In the genomic region with DNA sequence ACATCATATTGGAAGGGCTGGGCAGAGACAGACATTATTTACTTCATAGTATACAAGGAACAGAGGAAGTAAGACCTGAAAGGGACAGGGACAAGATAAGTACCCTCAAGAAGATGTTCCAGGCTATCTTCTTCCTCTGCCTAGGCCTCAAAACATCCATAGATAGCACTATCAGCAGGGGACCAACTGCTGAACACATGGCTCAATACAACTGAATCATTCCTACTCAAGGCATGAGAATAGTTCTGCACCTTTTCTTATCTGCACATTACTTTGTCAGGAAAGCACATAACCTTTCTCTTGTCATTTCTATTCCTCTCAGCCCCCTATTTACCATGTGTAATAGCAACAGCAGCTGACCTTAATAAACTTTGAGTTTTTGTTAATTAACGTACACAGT, we compare ENCODE assay signal across 28 mouse cellular contexts.
"Had no signal": no experiment of that assay in that cellular context is flagged by ENCODE, and none has a peak within 500 bp of the region (broad histone marks: within the 10 kb centered on the region; RNA-seq: fewer than 3 reads in every experiment).

No protein-coding gene starts in this region.

- H3K27ac ChIP-seq: heart, embryonic 10.5 days; heart, embryonic 13.5 days; heart, embryonic 15.5 days; hindbrain, embryonic 10.5 days; hindbrain, embryonic 12.5 days; hindbrain, embryonic 13.5 days; hindbrain, embryonic 14.5 days; hindbrain, embryonic 15.5 days; hindbrain, postnatal 0 days; intestine, embryonic 15.5 days; kidney, embryonic 15.5 days; kidney, postnatal 0 days; layer of hippocampus, adult 2 months had no signal

- DNase-seq: heart, postnatal 10 days; heart, postnatal 14 days; heart, postnatal 36 days; heart, postnatal 4 days; kidney, adult 11 months; kidney, adult 18-20 months; kidney, adult 8-10 months; kidney, postnatal 10 days; kidney, postnatal 14 days; kidney, postnatal 25 days; kidney, postnatal 36 days; kidney, postnatal 4 days; layer of hippocampus, adult 9-11 months; layer of hippocampus, postnatal 36 days had no signal

- H3K27me3 ChIP-seq: heart, embryonic 12.5 days; heart, embryonic 13.5 days; heart, embryonic 15.5 days; hindbrain, embryonic 12.5 days; hindbrain, embryonic 13.5 days; hindbrain, embryonic 15.5 days; intestine, embryonic 15.5 days; kidney, embryonic 15.5 days had no signal

- H3K4me1 ChIP-seq: heart, embryonic 10.5 days; heart, embryonic 12.5 days; heart, embryonic 13.5 days; heart, embryonic 15.5 days; hindbrain, embryonic 12.5 days; hindbrain, embryonic 13.5 days; hindbrain, embryonic 15.5 days; intestine, embryonic 15.5 days; kidney, embryonic 15.5 days had no signal

- H3K9ac ChIP-seq: heart, embryonic 12.5 days; heart, embryonic 13.5 days; heart, embryonic 15.5 days; hindbrain, embryonic 12.5 days; hindbrain, embryonic 13.5 days; hindbrain, embryonic 14.5 days; hindbrain, embryonic 15.5 days; intestine, embryonic 15.5 days; kidney, embryonic 15.5 days had no signal

- H3K9me3 ChIP-seq: heart, embryonic 10.5 days; heart, embryonic 12.5 days; heart, embryonic 13.5 days; heart, embryonic 15.5 days; hindbrain, embryonic 10.5 days; hindbrain, embryonic 12.5 days; hindbrain, embryonic 13.5 days; hindbrain, embryonic 15.5 days; intestine, embryonic 15.5 days; kidney, embryonic 15.5 days had no signal

- H3K4me3 ChIP-seq: heart, embryonic 10.5 days; heart, embryonic 12.5 days; heart, embryonic 13.5 days; heart, embryonic 15.5 days; hindbrain, embryonic 10.5 days; hindbrain, embryonic 12.5 days; hindbrain, embryonic 13.5 days; hindbrain, embryonic 15.5 days; intestine, embryonic 15.5 days; kidney, embryonic 15.5 days; layer of hippocampus, adult 2 months had no signal

- H3K36me3 ChIP-seq: heart, embryonic 10.5 days; heart, embryonic 12.5 days; heart, embryonic 13.5 days; heart, embryonic 15.5 days; hindbrain, embryonic 10.5 days; hindbrain, embryonic 12.5 days; hindbrain, embryonic 13.5 days; hindbrain, embryonic 15.5 days; intestine, embryonic 15.5 days; kidney, embryonic 15.5 days had no signal
